Mouse (Mus musculus): ENCODE measurements around the gene Slc7a12.

Gene Slc7a12

GRCm38 (mm10) chr3:14480397-14480796, at the start of gene Slc7a12:
TSS of gene Slc7a12 (plus strand) at chr3:14480697.
- DNase-seq = no peak

DNA sequence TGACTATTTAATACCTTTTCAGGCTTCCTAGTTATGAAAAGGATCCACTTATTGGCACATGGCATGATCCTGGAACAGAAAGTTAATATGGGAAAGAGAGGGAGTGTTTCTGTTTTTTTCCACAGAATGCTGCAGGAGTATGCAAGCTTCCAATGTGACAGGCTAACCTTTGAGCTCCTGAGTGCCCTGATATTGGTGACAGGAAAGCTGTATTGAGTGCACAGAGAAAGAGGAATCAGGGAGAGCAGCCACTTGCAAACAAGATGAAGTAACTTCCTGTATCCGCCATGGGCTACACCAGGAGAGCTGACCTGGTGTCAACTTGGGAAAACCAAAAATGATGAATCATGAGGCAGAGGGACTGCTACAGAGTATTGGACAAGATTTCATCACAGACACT, 48.1 kb upstream of the Slc7a12 start:
- DNase-seq = no peak

GRCm38 (mm10) chr3:14446015-14446414, 34.5 kb upstream of the Slc7a12 start:
- no peak for DNase-seq

DNA sequence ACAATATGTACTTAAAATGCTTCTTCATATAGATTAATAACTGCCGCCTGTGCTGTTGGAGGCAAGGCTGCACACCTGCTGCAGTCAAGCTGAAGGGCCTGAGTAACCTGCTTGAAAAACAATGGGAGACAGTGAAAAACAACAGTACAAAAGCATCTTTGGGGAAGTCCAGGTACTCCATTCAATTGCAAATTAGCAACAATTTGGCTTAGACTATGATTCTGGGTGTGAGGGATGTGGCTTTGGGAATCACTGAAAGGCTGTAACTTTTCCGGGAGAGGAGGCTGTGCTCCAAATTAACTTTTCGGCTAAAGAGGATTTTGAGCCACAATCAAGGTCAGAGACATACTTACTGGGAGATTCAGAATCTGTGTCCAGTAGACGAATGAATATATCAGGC, 33.8 kb upstream of the Slc7a12 start:
- DNase-seq = no peak

Data from cerebellum, adult 11-12 months (tissue).